Mouse (Mus musculus) spleen, adult 2 months (tissue): ENCODE data around the gene Nek6. TPM values are rescaled to one million over a fixed set of nuclear protein-coding genes. Genes with fewer than 3 reads are reported as not detected.

Experiments used
- DNase-seq, 2 experiments: peaks; one replicate each; pipeline versions ENCODE4 v3.0.0 to v3.0.0-alpha.2; 2012 to 2021; ENCODE audit warnings: low spot score in 2 of 2, low read depth in 1 of 2
- H3K27ac ChIP-seq: fragments of 200-500 bp; 2 replicates; pipeline ENCODE4 v1.5.1; 2012; ENCODE audit warnings: low read length, inconsistent platforms; ENCODE audit not compliant: insufficient read depth
- H3K27me3 ChIP-seq: fragments of 200-500 bp; 2 replicates; pipeline ENCODE4 v1.6.1; 2012; ENCODE audit warnings: mild to moderate bottlenecking, moderate library complexity, low read length, inconsistent platforms; ENCODE audit not compliant: control insufficient read depth, insufficient read depth
- H3K36me3 ChIP-seq: fragments of 200-500 bp; 2 replicates; pipeline ENCODE4 v1.6.1; 2012; ENCODE audit warnings: mild to moderate bottlenecking, low read length, inconsistent platforms; ENCODE audit not compliant: control insufficient read depth, insufficient read depth
- H3K4me1 ChIP-seq: fragments of 200-500 bp; 2 replicates; pipeline ENCODE4 v1.6.1; 2011; ENCODE audit warnings: inconsistent platforms; ENCODE audit not compliant: control insufficient read depth, insufficient read depth, insufficient read length
- H3K4me3 ChIP-seq: fragments of 200-500 bp; 2 replicates; pipeline ENCODE4 v1.5.1; 2011; ENCODE audit warnings: mild to moderate bottlenecking, inconsistent platforms; ENCODE audit not compliant: insufficient read depth, insufficient read length; ENCODE audit errors: extremely low read depth
- CTCF ChIP-seq: fragments of 200-500 bp; IDR thresholded peaks from 2 replicates; pipeline ENCODE4 v1.5.1; 2011; ENCODE audit warnings: mild to moderate bottlenecking, inconsistent platforms; ENCODE audit not compliant: insufficient read depth, insufficient read length, insufficient replicate concordance; ENCODE audit errors: extremely low read depth
- POLR2A ChIP-seq: fragments of 200-500 bp; IDR thresholded peaks from 2 replicates; pipeline ENCODE4 v1.6.1; 2011; ENCODE audit warnings: low read depth, low read length, inconsistent platforms
- WGBS: fragments of 180-500 bp; shearing (Covaris S2); methylation state at CpG from one replicate; pipeline ENCODE4 v1.1.7; 2018; 5-methylcytosine and 5-hydroxymethylcytosine counted together
- polyA plus RNA-seq: library from polyadenylated mRNA; depleted of rRNA; stranded (reverse); fragments of >200 nt; gene quantifications from 2 replicates; pipeline ENCODE4 v1.2.3, GENCODE M21; 2012

Gene Nek6
- polyA plus RNA-seq, 1 experiment: 9.4 TPM

DNA sequence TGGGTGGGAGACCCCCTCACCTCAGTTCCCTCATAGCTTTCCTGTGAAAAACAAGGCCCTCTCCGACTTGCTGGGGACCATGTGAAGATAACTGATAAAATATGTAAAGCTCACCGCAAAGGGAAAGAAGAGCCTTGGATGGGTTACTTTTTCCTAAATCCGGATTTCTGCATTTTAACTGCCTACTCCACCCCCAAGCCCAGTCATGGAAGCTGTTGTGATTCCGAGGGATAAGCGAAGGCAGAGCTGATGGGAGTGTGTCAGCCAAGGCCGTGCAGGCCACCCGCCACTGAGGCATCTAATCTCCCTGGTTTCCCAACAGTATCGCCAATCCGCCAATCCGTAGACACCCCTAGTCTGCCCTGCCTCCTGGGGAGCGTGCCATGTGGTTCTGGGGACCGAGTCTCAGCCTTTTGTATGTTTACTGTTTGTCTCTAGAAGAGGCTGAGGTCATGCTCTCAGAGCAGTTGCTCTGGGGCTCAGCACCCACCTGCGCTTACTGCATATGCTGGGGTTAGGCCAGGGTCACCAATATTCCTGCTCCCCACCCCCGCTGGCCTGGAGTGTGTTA is 18.2 kb downstream of the Nek6 start:
- no peaks in the 10 kb centered on the region for H3K4me1 ChIP-seq
- no peak for TF ChIP-seq POLR2A
- no peak for TF ChIP-seq CTCF
- H3K36me3 ChIP-seq: no peaks in the 10 kb centered on the region
- 93% methylated on average over 14 of the region's 14 CpGs for WGBS
- no peaks in the 10 kb centered on the region for H3K27me3 ChIP-seq
- H3K27ac ChIP-seq: no peak overlapping the region
- DNase-seq: no peak
- no peak overlapping the region for H3K4me3 ChIP-seq

DNA sequence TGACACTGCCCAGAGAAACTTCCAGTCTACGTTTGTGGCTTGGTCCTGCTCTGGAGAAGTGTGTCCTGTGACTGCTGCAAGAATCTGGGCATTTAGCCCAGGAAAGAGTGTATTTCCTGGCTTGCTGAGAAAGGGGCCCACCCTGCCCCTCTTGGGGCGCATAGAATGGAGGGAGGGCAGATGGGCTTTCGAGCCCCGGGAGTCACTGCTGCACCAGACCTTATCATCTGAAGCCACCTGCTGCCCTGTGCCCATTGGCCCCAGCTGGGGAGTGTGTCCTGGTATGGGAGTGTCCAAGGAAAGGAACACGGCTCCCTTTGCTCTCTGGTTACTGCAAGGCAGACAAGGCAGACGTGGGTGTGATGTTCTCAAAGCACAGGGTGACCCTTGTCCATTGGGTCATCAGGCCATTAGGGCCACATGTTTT is 19.5 kb downstream of the Nek6 start:
- no peaks in the 10 kb centered on the region for H3K4me1 ChIP-seq
- DNase-seq: no peak
- no peak overlapping the region for H3K4me3 ChIP-seq
- TF ChIP-seq CTCF (no peak), POLR2A (no peak)
- no peaks in the 10 kb centered on the region for H3K36me3 ChIP-seq
- no peak overlapping the region for H3K27ac ChIP-seq
- WGBS: 40% methylated on average over 6 of the region's 6 CpGs
- H3K27me3 ChIP-seq: no peaks in the 10 kb centered on the region

DNA sequence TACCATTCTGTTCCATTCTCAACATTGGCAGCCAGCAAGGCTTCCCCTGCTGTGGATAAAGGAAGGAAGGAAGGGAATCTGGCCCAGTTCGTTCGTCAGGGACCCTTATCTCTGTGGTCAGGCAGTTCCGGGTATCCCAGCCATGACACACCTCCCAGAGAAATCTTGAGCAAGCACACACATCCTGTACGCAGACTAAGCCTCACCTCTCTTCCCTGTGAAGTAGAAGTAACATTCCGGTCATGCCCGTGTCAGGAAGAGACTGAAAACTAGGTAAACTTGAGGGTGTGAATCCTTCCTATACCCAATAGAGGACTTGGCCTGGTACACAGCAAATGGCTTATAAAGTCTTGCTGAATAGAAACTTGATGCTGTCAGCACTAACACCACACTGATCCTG is 21.9 kb downstream of the Nek6 start:
- H3K36me3 ChIP-seq: no peaks in the 10 kb centered on the region
- H3K27me3 ChIP-seq: no peaks in the 10 kb centered on the region
- H3K4me3 ChIP-seq: no peak overlapping the region
- H3K27ac ChIP-seq: no peak overlapping the region
- DNase-seq: no peak
- no peak for TF ChIP-seq POLR2A
- 37% methylated on average over 6 of the region's 6 CpGs for WGBS
- H3K4me1 ChIP-seq: peaks cover 7% of the 10 kb centered on the region; the same call in 1 of the 2 replicates

DNA sequence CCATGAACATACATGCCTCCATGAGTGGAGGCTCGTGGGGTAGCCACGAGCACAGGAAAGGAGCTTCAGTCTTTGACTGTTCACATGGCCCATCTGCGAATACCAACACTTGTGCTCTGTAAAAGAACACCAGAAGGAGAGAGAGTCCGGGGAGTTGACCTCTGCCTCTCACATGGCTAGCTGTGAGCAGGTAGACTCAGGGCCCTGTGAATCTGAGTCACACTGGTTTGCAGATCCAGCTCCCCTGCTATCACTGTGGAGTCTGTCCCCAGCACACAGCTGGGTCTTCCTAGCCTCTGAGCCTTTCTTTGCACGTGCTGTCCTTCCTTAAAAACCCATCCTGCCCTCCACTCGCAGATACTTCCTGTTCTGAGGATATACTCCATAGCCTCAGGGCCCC is 22.3 kb downstream of the Nek6 start:
- no peak overlapping the region for H3K27ac ChIP-seq
- WGBS: 52% methylated on average over 6 of the region's 6 CpGs
- no peaks in the 10 kb centered on the region for H3K36me3 ChIP-seq
- H3K4me3 ChIP-seq: no peak overlapping the region
- no peak for DNase-seq
- peaks cover 7% of the 10 kb centered on the region; the same call in 1 of the 2 replicates for H3K4me1 ChIP-seq
- H3K27me3 ChIP-seq: no peaks in the 10 kb centered on the region
- TF ChIP-seq CTCF: no peak
- TF ChIP-seq POLR2A: no peak

DNA sequence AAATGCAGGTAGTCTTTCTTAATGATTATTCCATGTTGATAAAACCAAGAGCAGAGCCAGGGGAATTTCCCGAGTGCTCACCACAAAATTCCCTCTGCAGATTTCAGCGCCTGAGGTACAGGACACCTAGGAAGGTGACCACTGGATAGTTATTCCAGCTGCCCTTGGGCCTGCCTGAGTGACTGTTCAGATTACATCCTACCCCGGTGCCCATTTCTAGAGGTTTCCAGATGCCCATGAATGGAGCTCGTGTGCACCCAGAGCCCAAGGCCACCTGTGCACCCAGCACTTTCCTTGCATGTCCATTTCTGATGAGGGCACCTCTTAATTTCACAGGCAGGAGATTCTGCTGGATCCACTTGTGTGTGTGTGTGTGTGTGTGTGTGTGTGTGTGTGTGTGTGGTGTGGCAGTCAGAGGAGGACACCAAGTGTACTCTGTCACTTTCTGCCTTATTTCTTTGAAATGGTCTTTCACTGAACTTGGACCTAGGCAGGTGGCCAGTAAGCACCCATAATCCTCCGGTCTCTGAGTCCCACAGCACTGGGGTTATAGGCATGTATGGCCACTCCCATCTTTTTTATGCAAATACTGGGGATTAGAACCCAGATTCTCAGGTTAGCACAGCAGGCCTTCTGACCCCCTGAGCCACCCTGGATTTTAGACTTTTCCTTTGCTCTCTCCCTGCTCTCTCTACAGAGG is 22.9 kb downstream of the Nek6 start:
- no peaks in the 10 kb centered on the region for H3K36me3 ChIP-seq
- no peak overlapping the region for H3K4me3 ChIP-seq
- TF ChIP-seq POLR2A (no peak), CTCF (no peak)
- no peak for DNase-seq
- peaks cover 7% of the 10 kb centered on the region; the same call in 1 of the 2 replicates for H3K4me1 ChIP-seq
- H3K27ac ChIP-seq: no peak overlapping the region
- WGBS: 83% methylated on average over 5 of the region's 5 CpGs
- no peaks in the 10 kb centered on the region for H3K27me3 ChIP-seq

DNA sequence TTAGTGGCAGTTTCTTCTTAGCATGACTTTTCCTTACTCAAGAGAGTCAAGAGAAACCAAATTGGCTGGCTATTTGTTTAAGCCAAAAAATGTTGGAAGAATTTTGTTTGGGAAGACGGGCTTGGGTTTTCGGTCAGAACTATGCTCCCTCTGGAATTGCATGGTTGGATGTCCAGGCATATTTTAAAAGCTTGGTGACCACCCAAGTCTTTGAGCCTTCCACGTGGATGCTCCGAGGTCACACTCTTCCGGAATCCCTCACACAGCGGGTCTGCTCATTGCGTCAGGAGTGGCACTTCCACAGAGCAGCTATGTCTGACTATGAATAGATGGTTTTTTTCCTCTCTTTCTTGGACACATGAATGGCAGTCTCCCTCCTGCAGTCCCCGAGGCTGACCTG is 23.6 kb downstream of the Nek6 start:
- H3K27me3 ChIP-seq: no peaks in the 10 kb centered on the region
- no peak for DNase-seq
- H3K36me3 ChIP-seq: no peaks in the 10 kb centered on the region
- TF ChIP-seq CTCF: no peak
- TF ChIP-seq POLR2A: no peak
- WGBS: 83% methylated on average over 8 of the region's 8 CpGs
- peaks cover 7% of the 10 kb centered on the region; the same call in 1 of the 2 replicates for H3K4me1 ChIP-seq
- no peak overlapping the region for H3K27ac ChIP-seq
- no peak overlapping the region for H3K4me3 ChIP-seq

DNA sequence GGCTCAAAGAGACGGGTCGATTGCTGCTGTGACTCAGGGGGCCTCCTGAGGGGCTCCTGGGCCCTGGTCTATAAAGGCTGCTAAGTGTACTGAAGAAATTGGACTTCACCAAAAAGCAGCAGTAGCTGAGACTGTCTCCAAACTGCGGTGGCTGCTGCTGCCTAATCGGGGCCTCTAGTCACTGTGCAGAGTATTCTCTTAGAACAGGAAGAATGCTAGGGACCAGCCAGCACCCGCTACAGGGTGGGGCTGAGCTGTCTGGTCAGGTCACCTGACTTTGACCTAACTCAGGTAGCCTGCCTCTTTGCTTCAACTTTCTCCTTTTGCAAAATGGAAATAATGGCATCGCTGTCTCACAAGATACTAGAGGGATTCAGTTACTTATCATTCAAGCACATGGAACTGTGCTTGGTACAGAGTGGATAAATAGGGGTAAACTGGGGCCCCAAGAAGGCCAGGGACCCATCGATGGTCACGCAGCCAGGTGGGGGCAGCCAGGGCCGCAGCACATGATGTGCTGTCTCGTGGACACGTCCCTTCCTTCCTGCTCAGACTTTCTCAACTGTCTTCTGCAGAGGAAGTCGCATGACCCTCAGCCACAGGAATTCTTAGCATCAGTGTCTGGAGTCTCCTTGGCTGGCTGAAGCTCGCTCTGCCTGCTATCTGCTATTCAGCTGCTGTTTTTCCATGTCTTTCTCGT is 24.2 kb downstream of the Nek6 start:
- Histone ChIP-seq H3K27ac (no peak overlapping the region), H3K4me3 (no peak overlapping the region), H3K4me1 (peaks cover 7% of the 10 kb centered on the region; the same call in 1 of the 2 replicates), H3K36me3 (no peaks in the 10 kb centered on the region), H3K27me3 (no peaks in the 10 kb centered on the region)
- no peak for TF ChIP-seq CTCF
- TF ChIP-seq POLR2A: no peak
- 20% methylated on average over 14 of the region's 14 CpGs for WGBS
- no peak for DNase-seq
